Mouse (Mus musculus) adipocyte (in vitro differentiated cells): ENCODE results near the gene Ddhd1.
"Not testable (repeated sequence)": the region's sequence is repeated elsewhere in the genome, so short reads cannot be mapped to it uniquely, and the experiment has no call there.

ENCODE experiments used
- DNase-seq: peaks from one replicate; pipeline ENCODE4 v3.0.0-alpha.2; 2016; ENCODE audit warnings: low spot score

Ddhd1 gene

DNA sequence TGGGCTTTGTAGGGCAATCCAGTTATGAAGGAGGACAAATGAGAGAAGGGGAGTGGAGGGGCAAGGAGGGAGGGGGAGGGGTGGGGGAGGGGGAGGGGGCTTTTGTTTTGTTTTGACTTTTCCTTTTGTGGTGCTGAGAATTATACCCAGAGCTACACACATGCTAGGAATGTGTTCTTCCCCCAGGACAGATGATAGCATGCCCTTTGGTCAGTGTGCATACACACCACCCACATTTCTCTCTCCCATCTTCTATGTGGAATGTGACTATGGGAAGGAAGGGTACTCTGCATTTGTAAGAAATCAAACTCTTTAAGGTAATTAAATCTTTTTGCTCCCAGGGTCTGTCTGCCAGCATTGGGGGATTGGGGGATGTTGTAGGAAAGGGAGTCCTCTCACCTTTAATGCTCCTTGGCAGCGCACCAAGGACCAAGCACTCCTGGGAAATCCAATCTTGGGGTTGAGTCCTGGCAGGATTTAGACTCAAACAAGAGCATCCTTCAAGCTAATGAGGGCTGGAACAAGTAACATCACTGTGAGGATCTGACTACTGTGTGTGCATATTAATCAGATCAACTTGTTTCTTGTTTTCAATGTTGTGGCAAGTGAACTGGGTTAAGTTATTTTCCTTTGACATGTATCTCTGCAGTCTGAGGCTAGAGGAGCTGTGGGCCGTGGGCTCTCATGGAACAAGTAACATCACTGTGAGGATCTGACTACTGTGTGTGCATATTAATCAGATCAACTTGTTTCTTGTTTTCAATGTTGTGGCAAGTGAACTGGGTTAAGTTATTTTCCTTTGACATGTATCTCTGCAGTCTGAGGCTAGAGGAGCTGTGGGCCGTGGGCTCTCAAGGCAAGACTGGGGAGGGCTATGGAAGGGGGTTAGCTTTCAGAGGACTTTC is 76.8 kb downstream of the Ddhd1 start:
- not testable (repeated sequence) for DNase-seq

DNA sequence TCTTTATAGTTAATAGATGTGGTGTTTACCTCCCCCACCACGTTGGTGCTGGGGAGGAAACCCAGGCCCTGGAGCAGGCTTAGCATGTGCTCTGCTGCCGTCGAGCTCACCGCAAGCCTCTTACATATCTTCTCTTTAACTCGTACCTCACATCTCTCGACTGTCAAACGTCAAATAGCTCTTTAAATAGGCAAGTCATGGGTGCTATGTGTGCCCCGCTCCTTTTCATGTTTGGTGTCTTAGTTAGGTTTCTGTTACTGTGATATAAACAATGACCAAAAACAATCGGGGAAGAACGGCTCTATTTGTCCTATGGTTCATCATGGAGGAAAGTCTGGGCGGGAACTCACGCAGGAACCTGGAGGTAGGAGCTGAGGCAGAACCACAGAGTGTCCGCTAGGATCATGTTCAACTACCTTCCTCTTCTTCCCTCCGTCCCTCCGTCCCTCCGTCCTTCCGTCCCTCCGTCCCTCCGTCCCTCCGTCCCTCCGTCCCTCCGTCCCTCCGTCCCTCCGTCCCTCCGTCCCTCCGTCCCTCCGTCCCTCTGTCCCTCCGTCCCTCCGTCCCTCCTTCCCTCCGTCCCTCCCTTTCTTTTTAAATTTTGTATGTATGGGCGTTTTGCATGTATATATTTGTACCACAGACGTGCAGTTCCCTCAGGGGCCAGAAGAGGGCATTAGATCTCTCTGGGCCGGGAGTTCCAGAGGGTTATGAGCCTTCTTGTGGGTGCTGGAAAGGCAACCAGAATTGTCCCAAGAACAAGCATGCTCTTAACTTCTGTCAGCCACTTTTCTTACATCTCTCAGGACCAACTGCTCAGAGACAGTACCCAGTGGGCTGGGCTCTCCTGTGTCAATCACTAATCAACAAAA is 91.6 kb downstream of the Ddhd1 start:
- DNase-seq: peak; percentile 36

GRCm38 (mm10) chr14:45565216-45566065 is 92.5 kb downstream of the Ddhd1 start:
- DNase-seq: no peak

DNA sequence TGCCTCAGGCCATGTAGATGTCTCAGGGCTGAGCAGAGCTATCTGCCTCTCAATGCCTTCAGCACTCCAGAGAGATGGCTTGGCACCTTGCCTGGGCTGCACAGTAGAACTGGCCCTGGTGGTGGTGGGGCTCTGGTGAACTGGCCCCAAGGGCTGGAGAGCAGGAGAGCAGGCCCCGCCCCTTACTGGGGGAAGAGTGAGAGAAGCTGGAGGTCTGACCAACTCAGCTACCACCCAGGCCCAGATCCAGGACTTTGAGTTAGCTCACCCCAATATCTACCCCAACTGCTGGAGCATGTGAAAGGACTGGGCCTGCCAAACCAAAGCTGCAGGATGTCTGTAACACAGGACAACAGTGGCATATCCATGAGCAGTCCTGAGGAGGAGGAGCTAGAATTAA is 94.4 kb downstream of the Ddhd1 start:
- peak; percentile 68 for DNase-seq

DNA sequence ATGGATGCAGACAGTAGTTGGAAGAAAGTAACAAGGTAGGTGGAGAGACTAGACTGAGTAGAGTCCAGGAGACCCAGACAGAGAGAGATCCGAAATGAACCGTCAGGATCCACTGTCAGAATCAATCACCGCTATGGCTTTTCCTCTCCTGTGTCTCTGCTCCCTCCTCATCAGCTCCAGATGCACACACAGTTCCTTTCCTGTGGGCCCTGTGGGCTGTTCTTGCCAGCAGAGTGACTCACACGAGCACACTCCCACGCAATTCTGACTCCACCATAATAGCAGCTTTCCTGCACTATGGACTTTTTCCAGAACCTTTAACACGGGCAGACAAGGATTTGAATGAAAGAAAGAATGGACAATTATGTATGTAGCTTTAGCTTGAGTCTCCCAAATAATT is 96.3 kb downstream of the Ddhd1 start:
- DNase-seq: peak; percentile 58

DNA sequence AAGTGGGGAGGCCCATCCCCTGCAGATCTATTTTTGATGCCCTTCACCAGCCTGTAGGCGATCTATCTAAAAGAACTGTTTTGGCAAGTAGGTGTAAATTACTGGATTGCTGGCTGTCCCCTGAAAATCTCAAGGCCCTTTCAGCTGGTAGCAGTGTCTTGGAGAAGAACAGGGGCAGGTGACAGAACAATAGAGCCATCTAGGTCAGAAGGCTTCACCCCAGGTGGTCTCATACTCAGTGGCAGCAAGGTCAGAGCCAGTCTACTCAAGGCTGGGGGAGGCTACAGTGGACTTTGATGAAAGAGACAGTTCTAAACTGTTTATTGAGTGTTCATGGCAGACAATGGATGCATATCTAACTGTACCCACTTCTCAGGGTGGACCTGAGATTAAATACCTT is 98.9 kb downstream of the Ddhd1 start:
- no peak for DNase-seq

DNA sequence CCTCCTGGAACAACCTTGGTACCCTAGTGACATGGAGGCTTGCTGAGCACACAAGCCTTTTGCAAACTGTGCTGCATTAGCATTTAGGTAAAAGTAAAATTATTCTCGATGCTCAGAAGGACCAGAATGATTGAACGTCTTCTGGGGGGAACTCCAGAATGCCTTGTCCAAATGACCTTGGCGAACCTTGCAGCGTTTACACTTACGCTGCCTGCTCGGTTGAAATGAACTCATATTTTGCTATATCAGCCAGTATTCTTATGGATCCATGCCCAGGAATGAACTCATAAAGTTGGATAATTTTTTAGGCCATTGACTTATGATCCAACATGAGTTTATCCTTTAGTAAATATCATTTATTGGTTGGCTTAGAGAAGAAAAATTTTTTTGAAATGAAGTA is 103.6 kb downstream of the Ddhd1 start:
- DNase-seq: no peak

GRCm38 (mm10) chr14:45553854-45554253 is 104.1 kb downstream of the Ddhd1 start:
- DNase-seq: peak; percentile 49

GRCm38 (mm10) chr14:45552431-45552830 is 105.5 kb downstream of the Ddhd1 start:
- no peak for DNase-seq

DNA sequence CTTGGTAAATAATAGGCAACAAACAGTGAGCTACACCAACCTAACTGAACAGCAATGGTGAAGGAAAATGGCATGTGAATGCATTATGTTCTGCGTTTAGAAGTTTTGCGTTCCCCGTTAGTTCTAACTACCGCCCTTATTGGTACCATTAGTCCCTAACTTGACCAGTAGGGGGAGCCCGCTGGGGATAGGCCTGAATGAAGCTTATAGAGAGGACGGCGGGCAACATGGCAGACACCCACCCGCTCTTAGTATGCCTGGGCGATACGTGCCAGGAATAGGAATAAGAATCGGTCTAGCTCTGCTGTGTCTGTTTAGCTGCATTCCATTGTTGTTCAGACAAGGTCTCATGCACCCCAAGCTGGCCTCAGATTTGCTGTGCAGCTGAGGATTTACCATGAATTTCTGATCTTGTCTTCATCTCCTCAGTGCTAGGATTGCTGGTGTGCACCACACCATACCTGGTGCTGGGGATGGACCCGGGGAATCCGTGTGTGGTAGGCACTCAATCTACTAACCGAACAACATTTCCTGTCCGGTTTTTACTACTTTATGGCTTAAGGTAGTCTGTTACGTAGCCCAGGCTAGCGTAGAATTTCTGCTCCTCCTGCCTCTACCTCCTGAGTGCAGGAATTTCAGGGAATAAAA is 106.7 kb downstream of the Ddhd1 start:
- DNase-seq: no peak

- peak; percentile 48 for DNase-seq
Observed at GRCm38 (mm10) chr14:45550010-45550647, 107.8 kb downstream of the Ddhd1 start.

DNA sequence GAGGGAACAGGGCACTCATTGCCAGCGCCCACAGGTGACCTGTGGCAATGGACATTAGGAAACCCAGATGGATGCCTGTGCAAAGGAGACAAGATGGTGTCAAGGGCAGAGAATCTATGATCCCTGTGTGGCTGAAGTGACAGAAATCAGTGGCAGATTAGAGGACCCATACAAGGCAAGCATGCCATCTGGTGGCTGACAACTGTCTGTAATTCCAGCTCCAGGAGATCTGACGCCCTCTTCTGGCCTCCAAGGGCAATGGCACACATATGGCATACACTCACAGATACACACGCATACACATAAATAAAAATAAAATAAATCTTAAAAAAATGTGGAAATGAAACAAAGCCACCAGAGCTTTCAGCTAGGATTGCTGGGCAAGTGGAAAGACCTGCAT is 109.8 kb downstream of the Ddhd1 start:
- no peak for DNase-seq

GRCm38 (mm10) chr14:45544905-45545304 is 113.0 kb downstream of the Ddhd1 start:
- DNase-seq: no peak

- DNase-seq: no peak
Observed at GRCm38 (mm10) chr14:45544026-45544425, 113.9 kb downstream of the Ddhd1 start.

DNA sequence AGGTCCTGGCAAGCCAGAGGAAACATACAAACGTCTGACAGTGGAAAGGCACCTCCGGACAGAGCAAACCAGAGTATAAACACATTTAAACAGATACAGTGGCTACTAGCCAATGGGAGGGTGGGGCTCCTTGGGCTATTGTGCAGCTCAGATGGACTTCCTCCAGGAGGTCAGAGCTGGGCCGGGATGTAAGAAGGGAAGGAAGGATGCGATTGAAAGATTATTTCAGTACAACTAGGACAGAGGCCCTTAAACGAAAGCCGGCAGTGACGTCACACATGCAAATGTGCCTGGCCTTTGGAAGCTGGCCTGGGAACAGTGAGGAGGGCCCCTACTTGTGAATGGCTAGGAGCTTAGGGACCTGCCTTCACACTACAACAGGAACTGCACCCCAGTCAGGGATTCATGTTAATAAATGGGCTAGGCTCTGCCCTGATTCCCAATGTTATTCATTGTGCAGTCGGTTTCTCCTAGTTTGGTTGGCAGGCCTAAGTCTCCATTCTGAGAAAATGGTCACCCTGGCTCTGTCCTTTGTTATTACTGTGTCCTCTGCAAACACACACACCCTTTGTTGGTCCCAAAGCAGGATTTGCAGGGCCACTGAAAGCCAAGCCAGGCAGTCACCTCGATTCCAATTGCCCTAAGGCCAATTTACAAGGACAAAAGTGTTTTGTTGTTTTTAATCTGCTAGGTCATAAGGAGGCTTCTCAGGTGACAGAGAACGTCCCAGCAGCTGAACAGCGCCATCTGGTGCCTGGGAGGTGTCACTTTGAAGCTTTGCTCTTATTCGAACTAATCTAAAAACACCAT is 118.1 kb downstream of the Ddhd1 start:
- DNase-seq: peak; percentile 81
